Mouse (Mus musculus) adrenal gland, adult 10 weeks (tissue): ENCODE results near the gene 1700031F05Rik. TPM values are rescaled to one million over a fixed set of nuclear protein-coding genes. Genes with fewer than 3 reads are reported as not detected.

Source experiments
- polyA plus RNA-seq: library from polyadenylated mRNA; stranded (reverse); fragments of 350-450 nt; fragmentation: Illumina TruSeq; extraction: RNeasy Lipid Tissue Mini Kit (QIAGEN cat#74804); gene quantifications from one replicate; pipeline ENCODE4 v1.2.3, GENCODE M21; 2014; ENCODE audit warnings: low read depth, low replicate concordance

Gene 1700031F05Rik
- not detected for polyA plus RNA-seq

GRCm38 (mm10) chrX:102867871-102868270 lies at the start of gene 1700031F05Rik:
1700031F05Rik (minus strand) TSS chrX:102867971.

GRCm38 (mm10) chrX:102908587-102908986 lies 40.8 kb upstream of the 1700031F05Rik start, which contains the start of the genes Dmrtc1a and 1700011M02Rik:
Dmrtc1a (minus strand) TSS chrX:102908687.
1700011M02Rik (plus strand) TSS chrX:102908905.

GRCm38 (mm10) chrX:102854516-102854915 lies 13.3 kb downstream of the 1700031F05Rik start, which contains the start of gene Dmrtc1c2:
Dmrtc1c2 (minus strand) TSS chrX:102854616.

Other genes starting within 250 kb of the 1700031F05Rik start
- 19.1 TPM for gene Phka1, start 223.7 kb downstream of the 1700031F05Rik start, polyA plus RNA-seq
- not detected for gene Gm3880, start 181.0 kb downstream of the 1700031F05Rik start, polyA plus RNA-seq
- not detected for gene Gm9112, start 160.3 kb downstream of the 1700031F05Rik start, polyA plus RNA-seq
- not detected for gene Dmrtc1b, start 160.1 kb downstream of the 1700031F05Rik start, polyA plus RNA-seq
- not detected for gene Dmrtc1c1, start 65.0 kb downstream of the 1700031F05Rik start, polyA plus RNA-seq
- not detected for gene Dmrtc1c2, start 13.4 kb downstream of the 1700031F05Rik start, polyA plus RNA-seq
- 2.8 TPM for gene Dmrtc1a, start 40.7 kb upstream of the 1700031F05Rik start, polyA plus RNA-seq
- not detected for gene 1700011M02Rik, start 40.9 kb upstream of the 1700031F05Rik start, polyA plus RNA-seq
- not detected for gene 1700018G05Rik, start 60.4 kb upstream of the 1700031F05Rik start, polyA plus RNA-seq